Mouse (Mus musculus): ENCODE measurements around the gene Stmnd1. TPM values are rescaled to one million over a fixed set of nuclear protein-coding genes. Genes with fewer than 3 reads are reported as not detected.
"Not testable (repeated sequence)": the region's sequence is repeated elsewhere in the genome, so short reads cannot be mapped to it uniquely, and the experiment has no call there.

Stmnd1 gene
- not detected in 2 replicates for total RNA-seq (2017)

DNA sequence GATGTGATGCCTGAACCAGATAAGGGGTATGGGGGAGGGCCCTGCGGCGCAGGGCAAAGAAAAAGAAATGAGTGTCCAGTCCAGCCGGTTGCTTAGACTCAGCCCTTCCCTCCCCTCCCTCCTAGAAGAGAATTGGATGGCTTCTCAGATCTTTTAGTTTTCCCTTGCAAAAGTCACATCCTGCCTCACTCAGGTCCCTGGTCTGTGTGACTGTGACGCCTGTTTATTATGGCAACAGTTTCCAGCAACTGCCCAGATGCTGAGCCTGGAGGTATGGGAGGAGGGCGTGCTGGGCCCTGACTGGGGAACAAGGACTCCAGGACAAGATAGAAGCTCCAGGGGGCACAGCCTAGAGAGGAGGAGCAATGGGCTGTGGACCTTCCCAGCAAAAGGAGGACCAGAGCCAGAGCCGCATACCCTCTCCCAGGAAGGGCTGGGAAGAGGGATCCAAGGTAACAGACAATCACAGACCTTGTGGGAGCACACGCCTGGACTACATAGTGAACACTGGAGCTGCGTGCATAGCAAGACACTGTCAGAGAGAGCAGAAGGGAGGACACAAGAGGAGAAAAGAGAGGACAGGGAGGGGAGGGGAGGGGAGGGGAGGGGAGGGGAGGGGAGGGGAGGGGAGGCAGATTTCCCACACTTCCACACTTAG is at the start of gene Stmnd1:
Stmnd1 (plus strand) TSS at position 269 of the 658 bp plus-strand sequence.
- no peak for ATAC-seq (ENCODE audit: extremely low read depth, insufficient number of reproducible peaks, low FRiP score, poor library complexity, severe bottlenecking)

DNA sequence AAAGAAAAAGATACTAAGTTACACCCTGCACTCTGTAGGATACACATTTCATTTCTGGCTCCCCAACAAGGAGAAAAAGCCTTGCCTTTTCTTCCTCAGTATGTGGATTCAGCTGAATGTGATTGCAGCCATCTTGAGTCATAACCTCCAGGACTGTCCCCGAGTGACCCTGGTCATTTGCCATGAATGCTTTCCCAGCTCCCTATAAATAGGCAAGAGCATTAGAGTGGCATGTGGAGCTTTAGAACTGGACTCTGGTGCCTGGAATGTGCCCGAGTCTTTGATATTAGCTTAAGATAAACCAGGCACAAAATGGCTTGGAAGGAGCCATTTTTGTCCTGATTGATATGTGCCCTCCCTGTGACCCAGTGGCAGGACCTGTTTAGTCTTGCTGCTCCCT is 46.6 kb upstream of the Stmnd1 start:
- ATAC-seq (ENCODE audit: extremely low read depth, insufficient number of reproducible peaks, low FRiP score, poor library complexity, severe bottlenecking): no peak

- ATAC-seq (ENCODE audit: extremely low read depth, insufficient number of reproducible peaks, low FRiP score, poor library complexity, severe bottlenecking): no peak
Measured at GRCm38 (mm10) chr13:46227486-46227885, 46.0 kb upstream of the Stmnd1 start.

- ATAC-seq (ENCODE audit: extremely low read depth, insufficient number of reproducible peaks, low FRiP score, poor library complexity, severe bottlenecking): not testable (repeated sequence)
Measured at GRCm38 (mm10) chr13:46228750-46229149, 44.8 kb upstream of the Stmnd1 start.

GRCm38 (mm10) chr13:46231514-46232085 is 41.9 kb upstream of the Stmnd1 start:
- no peak for ATAC-seq (ENCODE audit: extremely low read depth, insufficient number of reproducible peaks, low FRiP score, poor library complexity, severe bottlenecking)

DNA sequence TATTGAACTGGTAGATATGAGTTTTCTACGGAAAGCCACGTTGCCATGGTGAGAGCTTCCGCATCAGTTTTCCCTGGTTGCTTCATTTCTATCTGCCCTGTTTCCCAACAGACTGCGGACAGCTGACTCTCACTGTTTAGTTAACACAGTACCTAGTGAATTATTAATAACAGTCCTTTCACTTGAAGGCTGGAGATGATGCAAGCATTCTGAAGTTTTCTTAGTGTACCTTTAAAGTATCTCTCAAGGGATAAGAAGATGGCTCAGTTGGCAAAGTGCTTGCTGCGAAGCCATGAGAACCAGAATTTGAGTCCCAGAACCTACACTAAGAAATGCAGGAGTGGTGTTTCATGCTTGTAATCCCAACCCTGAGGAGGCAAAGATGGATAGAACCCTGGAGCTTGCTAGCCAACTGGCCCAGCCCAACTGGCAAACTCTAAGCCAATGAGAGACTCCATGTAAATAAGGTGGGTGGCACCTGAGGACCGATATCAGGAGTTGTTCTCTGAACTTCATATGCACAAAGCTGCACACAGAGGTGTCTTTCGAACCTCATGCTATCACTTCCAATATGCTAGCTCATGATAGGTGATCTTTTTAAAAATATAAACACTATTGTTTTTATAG is 35.7 kb upstream of the Stmnd1 start:
- ATAC-seq (ENCODE audit: extremely low read depth, insufficient number of reproducible peaks, low FRiP score, poor library complexity, severe bottlenecking): no peak

- no peak for ATAC-seq (ENCODE audit: extremely low read depth, insufficient number of reproducible peaks, low FRiP score, poor library complexity, severe bottlenecking)
Measured at GRCm38 (mm10) chr13:46238796-46239195, 34.7 kb upstream of the Stmnd1 start.

- ATAC-seq (ENCODE audit: extremely low read depth, insufficient number of reproducible peaks, low FRiP score, poor library complexity, severe bottlenecking): no peak
Measured at GRCm38 (mm10) chr13:46241391-46242188, 31.9 kb upstream of the Stmnd1 start.

- no peak for ATAC-seq (ENCODE audit: extremely low read depth, insufficient number of reproducible peaks, low FRiP score, poor library complexity, severe bottlenecking)
Measured at GRCm38 (mm10) chr13:46253753-46254152, 19.8 kb upstream of the Stmnd1 start.

- no peak for ATAC-seq (ENCODE audit: extremely low read depth, insufficient number of reproducible peaks, low FRiP score, poor library complexity, severe bottlenecking)
Measured at GRCm38 (mm10) chr13:46254171-46254570, 19.4 kb upstream of the Stmnd1 start.

DNA sequence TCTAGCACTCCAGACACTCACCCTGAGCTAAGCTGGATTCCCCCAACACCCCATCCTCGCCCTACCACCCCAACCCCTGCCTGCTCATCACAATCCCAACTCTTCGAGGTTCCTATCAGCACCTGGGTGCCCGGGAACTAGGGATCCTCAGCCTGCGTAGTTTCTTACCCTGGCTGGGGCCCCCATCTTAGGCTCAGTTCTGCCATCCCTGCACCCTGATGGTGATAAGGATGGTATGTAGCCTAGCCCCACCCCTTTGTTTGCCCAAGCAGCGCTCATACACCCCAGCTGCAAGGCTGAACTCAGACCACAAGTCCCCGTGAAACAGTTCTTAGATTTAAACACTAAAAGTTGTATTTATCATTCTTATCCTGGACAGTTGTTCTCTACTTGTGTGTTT is 17.9 kb upstream of the Stmnd1 start:
- no peak for ATAC-seq (ENCODE audit: extremely low read depth, insufficient number of reproducible peaks, low FRiP score, poor library complexity, severe bottlenecking)

GRCm38 (mm10) chr13:46257847-46258246 is 15.7 kb upstream of the Stmnd1 start:
- no peak for ATAC-seq (ENCODE audit: extremely low read depth, insufficient number of reproducible peaks, low FRiP score, poor library complexity, severe bottlenecking)

DNA sequence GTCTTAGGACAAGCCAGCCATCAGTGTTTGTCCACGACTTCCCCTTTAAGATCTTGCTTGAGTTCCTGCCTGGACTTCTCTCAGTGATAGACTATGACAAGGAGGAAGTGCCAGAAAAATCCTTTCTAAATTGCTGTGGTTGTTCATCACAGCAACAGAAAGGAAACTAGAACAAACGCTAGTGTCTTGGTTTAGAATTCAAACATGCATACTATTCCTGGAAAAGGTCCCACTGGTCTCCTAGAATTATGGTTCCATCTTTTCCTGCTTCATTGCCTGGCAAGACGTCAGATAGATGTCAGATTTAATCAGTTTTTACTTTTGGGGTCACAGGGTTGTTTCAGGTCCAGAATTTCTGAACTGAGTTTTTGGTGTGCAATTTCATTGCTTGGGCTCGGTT is 14.0 kb upstream of the Stmnd1 start:
- ATAC-seq (ENCODE audit: extremely low read depth, insufficient number of reproducible peaks, low FRiP score, poor library complexity, severe bottlenecking): no peak

DNA sequence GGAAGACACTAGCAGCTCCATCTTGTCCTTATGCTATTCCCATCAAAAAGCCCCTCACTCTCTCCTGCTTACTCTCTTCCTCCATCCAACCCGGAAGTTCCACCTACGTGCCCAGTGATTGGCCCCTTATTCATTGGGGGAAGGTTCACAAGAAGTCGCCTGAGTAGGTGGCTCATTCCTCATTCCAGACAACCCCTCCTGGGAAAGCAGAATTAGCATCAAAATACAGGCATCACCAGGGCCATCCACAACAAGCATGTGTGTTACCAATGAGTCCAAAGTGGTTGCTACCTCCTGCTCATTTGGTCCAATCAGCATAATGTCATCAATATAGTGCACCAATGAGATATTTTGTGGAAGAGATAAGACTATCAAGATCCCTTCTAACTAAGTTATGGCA is 12.3 kb upstream of the Stmnd1 start:
- ATAC-seq (ENCODE audit: extremely low read depth, insufficient number of reproducible peaks, low FRiP score, poor library complexity, severe bottlenecking): no peak

DNA sequence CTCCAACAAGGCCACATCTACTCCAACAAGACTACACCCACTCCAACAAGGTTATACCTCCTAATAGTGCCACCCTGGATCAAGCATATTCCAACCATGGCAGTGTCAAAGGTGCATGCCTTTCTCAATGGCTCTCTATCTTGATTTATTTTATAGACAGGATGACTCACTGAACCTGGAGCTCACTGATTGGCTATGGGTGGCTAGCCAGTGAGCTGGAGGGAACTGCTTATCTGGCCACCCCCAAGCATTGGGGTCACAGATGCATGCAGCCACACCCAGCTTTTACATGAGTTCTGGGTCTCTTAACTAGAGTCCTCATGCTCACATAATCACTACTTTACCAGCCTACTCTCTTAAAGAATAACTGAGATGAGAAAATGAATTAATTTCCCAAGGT is 5.7 kb upstream of the Stmnd1 start:
- no peak for ATAC-seq (ENCODE audit: extremely low read depth, insufficient number of reproducible peaks, low FRiP score, poor library complexity, severe bottlenecking)

DNA sequence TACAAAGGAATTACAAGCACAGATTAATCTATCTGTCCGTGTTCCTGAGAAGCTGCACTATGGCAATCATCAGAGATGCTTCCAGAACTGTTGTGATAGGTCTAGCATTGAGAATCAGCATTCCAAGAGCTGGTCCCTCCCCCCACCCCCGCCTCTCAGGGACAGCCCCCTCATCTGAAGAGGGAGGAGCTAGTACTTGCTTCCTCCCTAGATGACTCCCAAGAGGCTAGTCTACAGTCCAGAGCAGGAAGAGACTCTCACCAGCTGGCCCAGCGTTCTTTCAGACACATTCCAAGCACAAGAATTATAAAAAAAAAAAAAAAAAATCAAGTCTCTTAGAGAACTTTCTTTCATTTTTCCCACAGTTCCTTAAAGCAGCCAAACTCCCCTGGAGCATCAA is 5.2 kb upstream of the Stmnd1 start:
- no peak for ATAC-seq (ENCODE audit: extremely low read depth, insufficient number of reproducible peaks, low FRiP score, poor library complexity, severe bottlenecking)

- no peak for ATAC-seq (ENCODE audit: extremely low read depth, insufficient number of reproducible peaks, low FRiP score, poor library complexity, severe bottlenecking)
Measured at GRCm38 (mm10) chr13:46268815-46269445, 4.6 kb upstream of the Stmnd1 start.

DNA sequence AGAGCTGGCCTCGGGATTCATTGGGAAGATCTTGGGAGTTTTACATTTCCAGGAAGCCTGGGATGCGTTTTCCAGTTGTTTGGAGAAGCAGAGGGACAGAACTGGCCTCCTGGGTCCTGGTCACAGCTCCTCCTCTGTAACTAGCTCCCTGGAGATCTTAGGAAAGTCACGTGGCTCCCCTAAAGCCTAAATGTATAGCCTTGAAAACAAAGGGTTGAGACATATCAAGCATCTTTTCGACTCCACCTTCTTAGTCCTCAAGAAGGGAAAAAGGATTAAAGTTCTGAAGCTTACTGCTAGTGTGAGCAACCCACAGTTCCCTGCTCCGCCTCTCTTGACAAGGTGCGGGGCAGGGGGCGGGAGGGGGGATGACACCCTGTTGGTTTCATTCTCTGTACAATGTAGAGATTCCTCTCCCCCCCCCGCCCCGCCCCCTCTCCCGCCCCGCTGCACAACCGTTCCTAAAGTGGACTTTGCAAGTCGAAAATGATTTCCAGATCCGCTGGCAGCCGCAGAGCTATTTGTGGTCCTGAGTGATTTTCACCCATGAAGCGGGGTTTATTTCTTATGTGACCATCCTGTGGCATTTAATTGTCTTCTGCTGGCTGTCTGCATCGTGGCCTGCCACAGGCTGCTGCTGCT is 589 bp upstream of the Stmnd1 start:
- no peak for ATAC-seq (ENCODE audit: extremely low read depth, insufficient number of reproducible peaks, low FRiP score, poor library complexity, severe bottlenecking)

- no peak for ATAC-seq (ENCODE audit: extremely low read depth, insufficient number of reproducible peaks, low FRiP score, poor library complexity, severe bottlenecking)
Measured at GRCm38 (mm10) chr13:46275701-46276100, 2.2 kb downstream of the Stmnd1 start.
